Mouse (Mus musculus): ENCODE measurements around the gene Amd1. TPM values are rescaled to one million over a fixed set of nuclear protein-coding genes. Genes with fewer than 3 reads are reported as not detected.

Amd1 gene
- polyA plus RNA-seq, 1 experiment: 40.0 TPM

DNA sequence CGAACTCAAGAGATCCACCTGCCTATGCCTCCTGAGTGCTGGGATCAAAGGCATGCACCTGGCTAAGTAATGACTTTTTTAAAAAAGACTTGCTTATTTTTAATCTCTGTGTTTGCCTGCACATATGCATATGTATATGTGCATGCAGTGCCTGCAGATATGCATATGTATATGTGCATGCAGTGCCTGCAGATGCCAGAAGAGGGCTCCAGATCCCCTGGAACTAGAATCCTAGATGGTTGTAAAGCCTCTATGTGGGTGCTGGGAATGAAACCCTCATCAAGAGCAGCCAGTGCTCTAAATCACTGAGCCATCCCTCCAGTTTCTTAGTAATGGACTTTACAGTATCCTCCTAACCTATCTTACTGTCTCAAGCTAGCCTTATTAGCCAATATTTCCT lies 4.0 kb upstream of the Amd1 start:
- no peak overlapping the region for H3K4me3 ChIP-seq (ENCODE audit: insufficient read depth, low read length)
- no peak overlapping the region for H3K27ac ChIP-seq (ENCODE audit: insufficient read depth, low read depth, low read length)
- peaks cover 12% of the 10 kb centered on the region for H3K4me1 ChIP-seq (ENCODE audit: control insufficient read depth, insufficient read depth, low read length)
- TF ChIP-seq CTCF (IDR thresholded peaks at IDR 0.05; ENCODE audit: low read depth, low read length) (no peak), POLR2A (IDR thresholded peaks at IDR 0.05; ENCODE audit: borderline replicate concordance, low read depth, low read length) (no peak)

DNA sequence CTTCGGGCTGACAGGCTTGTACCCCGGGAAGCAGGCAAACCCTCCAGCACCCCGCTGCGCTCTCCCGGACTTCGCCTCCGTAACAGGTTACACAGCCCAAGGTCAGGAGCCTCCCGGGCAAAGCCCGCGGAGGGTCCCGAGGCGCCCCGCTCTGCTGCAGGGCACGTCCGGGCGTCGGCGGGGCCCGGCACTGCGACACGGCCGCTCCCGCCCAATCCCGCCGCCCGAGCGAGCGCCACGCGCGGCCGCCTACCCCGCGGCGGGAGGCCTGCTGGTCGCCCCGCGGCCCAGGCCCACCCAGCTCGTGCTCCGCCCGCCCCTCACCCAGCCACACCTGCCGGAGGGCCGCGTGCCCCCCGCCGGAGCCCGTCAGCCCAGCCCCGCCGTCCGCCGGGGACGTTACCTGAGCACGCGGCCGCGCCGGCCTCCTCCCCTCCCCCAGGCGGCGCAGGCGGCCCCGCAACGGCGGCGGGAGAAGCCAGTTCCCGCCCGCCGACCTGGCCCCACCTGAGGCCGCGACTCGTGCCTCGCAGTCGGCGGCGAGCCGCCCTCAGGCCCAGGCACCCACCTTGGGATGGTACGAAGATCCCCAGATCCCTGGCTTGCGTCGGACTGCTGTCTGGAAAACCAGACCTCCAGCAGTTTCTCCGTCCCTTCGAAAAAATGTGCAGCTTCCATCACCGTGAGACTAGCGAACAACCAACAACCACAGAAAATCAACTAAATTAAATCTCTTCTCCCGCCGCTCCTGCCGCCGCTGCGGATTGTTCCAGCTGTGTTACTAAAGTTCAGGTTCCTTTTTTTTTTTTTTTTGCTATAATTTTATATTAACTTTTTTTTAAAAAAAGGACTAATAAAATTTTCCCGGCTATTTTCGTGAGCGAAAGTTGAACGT lies 558 bp downstream of the Amd1 start:
- H3K4me1 ChIP-seq (ENCODE audit: control insufficient read depth, insufficient read depth, low read length): peaks cover 14% of the 10 kb centered on the region

DNA sequence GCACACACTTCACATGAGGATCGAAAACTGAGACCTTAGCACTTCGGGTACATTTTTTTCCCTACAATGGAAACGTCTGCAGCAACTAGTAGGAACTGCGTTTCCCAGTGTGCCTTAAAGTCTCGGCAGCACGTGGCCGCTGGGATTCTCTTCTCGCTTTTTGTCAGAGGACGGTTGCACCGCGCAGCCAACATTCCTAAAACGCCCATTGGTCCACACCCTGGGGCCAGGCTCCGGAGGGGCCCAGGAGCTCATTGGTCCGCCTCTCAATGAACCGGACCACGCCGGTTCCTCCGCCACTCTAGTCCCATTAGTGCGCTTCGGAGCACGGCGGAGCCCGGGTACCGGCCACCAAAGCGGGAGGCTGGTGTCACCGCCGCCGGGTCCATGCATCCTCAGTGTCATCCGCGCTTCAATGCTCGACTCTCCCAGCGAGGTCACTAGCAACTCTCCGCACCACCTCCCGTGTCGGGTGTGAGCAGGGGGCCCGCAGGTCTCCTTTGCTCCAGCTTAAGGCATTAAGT lies 1.3 kb downstream of the Amd1 start:
- H3K4me1 ChIP-seq (ENCODE audit: control insufficient read depth, insufficient read depth, low read length): peaks cover 14% of the 10 kb centered on the region
- H3K4me3 ChIP-seq (ENCODE audit: insufficient read depth, low read length): peak overlapping the region; percentile 67
- TF ChIP-seq POLR2A (IDR thresholded peaks at IDR 0.05; ENCODE audit: borderline replicate concordance, low read depth, low read length) (no peak), CTCF (IDR thresholded peaks at IDR 0.05; ENCODE audit: low read depth, low read length) (no peak)
- H3K27ac ChIP-seq (ENCODE audit: insufficient read depth, low read depth, low read length): peak overlapping the region; percentile 67

More for the DNA sequence above, 558 bp downstream of the Amd1 start:
- H3K27ac ChIP-seq (ENCODE audit: insufficient read depth, low read depth, low read length): peak overlapping the region; percentile 67
- H3K4me3 ChIP-seq (ENCODE audit: insufficient read depth, low read length): peak overlapping the region; percentile 67

DNA sequence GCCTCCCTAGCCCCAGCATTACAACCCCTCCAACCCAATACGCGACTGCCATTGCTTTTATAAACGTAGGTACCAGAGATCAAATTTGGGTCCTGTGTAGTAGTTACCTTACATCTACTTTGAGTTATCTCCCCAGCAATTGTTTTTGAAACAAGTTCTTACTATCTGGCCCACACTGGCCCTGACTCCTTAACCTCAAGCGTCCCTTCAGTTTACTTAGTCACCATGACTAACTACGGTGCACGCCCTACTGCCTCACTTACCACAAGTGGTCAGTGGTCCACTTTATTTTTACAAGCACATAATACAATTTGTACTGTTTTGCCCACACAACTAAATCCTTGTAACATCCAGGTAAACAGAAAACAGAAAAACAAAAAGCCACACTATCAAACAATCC lies 9.3 kb downstream of the Amd1 start:
- no peak overlapping the region for H3K27ac ChIP-seq (ENCODE audit: insufficient read depth, low read depth, low read length)
- TF ChIP-seq CTCF (IDR thresholded peaks at IDR 0.05; ENCODE audit: low read depth, low read length) (no peak), POLR2A (IDR thresholded peaks at IDR 0.05; ENCODE audit: borderline replicate concordance, low read depth, low read length) (no peak)
- peaks cover 7% of the 10 kb centered on the region for H3K4me1 ChIP-seq (ENCODE audit: control insufficient read depth, insufficient read depth, low read length)
- H3K4me3 ChIP-seq (ENCODE audit: insufficient read depth, low read length): no peak overlapping the region

DNA sequence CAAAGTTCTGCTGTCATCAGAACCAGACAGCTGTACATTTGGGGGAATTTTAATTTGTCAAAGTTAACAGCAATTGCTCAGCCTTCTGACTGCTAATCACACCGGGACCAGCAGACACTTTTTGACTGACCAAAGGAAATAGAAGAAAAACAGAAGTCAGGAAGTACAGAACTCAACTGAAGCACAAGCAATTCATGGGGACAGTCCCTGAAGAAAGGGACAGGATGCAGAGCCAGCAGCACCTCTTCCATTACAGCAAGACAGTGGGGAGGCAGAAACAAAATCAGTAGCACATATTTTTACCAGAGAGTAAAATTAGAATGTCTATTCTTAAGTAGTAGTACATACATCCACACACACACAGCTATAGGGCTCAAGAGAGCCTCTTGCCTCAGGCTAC lies 15.2 kb downstream of the Amd1 start:
- peaks cover 2% of the 10 kb centered on the region; the same call in 1 of the 2 replicates for H3K4me1 ChIP-seq (ENCODE audit: control insufficient read depth, insufficient read depth, low read length)
- TF ChIP-seq CTCF (IDR thresholded peaks at IDR 0.05; ENCODE audit: low read depth, low read length) (no peak), POLR2A (IDR thresholded peaks at IDR 0.05; ENCODE audit: borderline replicate concordance, low read depth, low read length) (no peak)
- no peak overlapping the region for H3K4me3 ChIP-seq (ENCODE audit: insufficient read depth, low read length)

DNA sequence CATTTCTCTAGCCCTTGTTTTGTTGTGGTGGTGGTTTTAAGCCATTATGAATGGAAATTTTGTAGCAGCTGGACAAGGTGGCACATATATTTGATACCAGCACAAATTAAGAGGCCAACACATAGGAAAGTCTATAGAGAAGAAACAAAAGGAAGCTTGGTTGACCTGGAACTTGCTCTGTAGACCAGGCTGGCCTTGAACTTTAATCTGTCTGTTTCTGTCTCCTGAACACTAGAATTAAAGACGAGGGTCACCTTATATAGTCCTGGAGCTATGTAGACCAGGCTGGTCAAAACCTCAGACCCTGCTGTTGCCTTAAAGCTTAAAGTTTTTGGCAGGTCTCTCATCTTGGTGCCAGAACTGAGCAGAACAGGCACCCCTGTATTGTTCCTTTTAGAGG lies 16.4 kb downstream of the Amd1 start:
- TF ChIP-seq POLR2A (IDR thresholded peaks at IDR 0.05; ENCODE audit: borderline replicate concordance, low read depth, low read length) (no peak), CTCF (IDR thresholded peaks at IDR 0.05; ENCODE audit: low read depth, low read length) (no peak)
- H3K27ac ChIP-seq (ENCODE audit: insufficient read depth, low read depth, low read length): no peak overlapping the region
- peaks cover 2% of the 10 kb centered on the region; the same call in 1 of the 2 replicates for H3K4me1 ChIP-seq (ENCODE audit: control insufficient read depth, insufficient read depth, low read length)
- H3K4me3 ChIP-seq (ENCODE audit: insufficient read depth, low read length): no peak overlapping the region

More for the DNA sequence above, 15.2 kb downstream of the Amd1 start:
- H3K27ac ChIP-seq (ENCODE audit: insufficient read depth, low read depth, low read length): no peak overlapping the region

DNA sequence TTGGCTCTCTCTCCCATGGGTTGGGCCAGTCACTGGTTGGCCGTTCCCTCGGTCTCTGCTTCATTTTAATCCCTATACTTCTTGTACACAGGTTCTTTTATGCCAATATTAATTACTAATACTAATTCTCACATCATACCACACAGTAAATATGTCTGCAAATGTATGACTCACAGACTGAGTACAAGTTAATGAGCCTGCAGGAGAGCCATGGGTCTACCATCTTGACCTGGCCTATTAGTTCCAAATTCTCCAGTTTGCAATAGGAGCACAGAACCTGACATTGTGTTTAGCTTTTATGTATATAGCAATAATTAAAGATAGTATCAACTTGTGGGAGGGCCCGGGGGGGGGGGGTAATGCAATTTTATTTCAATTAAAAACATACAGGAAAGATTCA lies 17.0 kb downstream of the Amd1 start:
- Histone ChIP-seq H3K27ac (ENCODE audit: insufficient read depth, low read depth, low read length) (no peak overlapping the region), H3K4me1 (ENCODE audit: control insufficient read depth, insufficient read depth, low read length) (peaks cover 2% of the 10 kb centered on the region; the same call in 1 of the 2 replicates)
- no peak for TF ChIP-seq CTCF (IDR thresholded peaks at IDR 0.05; ENCODE audit: low read depth, low read length)
- no peak for TF ChIP-seq POLR2A (IDR thresholded peaks at IDR 0.05; ENCODE audit: borderline replicate concordance, low read depth, low read length)

DNA sequence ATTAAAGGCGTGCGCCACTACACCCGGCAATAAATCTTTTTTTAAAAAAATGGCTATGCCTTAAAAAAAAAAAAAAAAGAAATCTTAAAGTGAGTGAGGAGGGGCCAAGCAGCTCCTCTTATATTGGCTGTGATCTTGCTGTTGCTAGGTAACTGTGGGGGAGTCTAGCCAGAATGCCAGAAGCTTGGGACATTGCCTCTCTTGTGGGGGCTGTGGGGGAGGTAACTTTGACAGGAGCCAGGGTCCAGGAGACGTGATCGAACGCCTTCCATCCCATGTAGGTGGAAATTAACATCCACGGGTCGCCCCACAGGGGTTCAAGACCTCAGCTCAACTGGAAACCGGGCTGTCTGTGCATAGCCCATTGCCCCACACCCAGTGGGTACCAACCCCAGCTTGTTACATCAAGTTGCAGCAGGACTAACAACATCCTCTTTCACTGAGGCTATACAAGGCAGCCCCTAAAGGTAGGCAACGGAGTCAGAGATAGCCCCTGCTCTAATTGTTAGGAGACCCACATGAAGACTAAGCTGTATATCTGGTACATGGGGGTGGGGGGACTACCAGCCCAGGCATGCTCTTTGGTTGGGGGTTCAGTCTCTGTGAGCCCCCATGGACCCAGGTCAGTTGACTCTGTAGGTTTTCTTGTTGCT lies 17.7 kb downstream of the Amd1 start:
- TF ChIP-seq CTCF (IDR thresholded peaks at IDR 0.05; ENCODE audit: low read depth, low read length) (no peak), POLR2A (IDR thresholded peaks at IDR 0.05; ENCODE audit: borderline replicate concordance, low read depth, low read length) (no peak)
- Histone ChIP-seq H3K27ac (ENCODE audit: insufficient read depth, low read depth, low read length) (no peak overlapping the region), H3K4me3 (ENCODE audit: insufficient read depth, low read length) (no peak overlapping the region), H3K4me1 (ENCODE audit: control insufficient read depth, insufficient read depth, low read length) (peaks cover 2% of the 10 kb centered on the region; the same call in 1 of the 2 replicates)

More for the DNA sequence above, 17.0 kb downstream of the Amd1 start:
- no peak overlapping the region for H3K4me3 ChIP-seq (ENCODE audit: insufficient read depth, low read length)

DNA sequence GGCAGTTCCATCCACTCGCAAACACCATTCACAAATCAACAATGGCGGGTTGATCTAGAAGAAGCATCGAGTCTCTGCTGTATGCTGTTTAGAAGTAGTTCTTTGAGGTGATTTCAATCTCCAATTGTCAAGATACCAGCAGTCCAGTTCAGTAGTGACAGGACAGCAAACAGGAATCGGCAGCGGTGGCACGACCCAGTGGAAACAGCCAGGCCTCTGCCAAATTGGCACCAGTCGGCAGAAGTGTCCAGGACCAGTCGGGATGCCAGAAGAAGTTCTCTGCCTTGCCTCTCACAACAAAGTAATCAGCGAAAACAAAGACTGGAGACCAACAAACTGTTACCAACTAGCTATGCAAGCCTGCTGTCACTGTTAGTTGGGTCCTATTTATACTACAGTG lies 18.4 kb downstream of the Amd1 start:
- TF ChIP-seq CTCF (IDR thresholded peaks at IDR 0.05; ENCODE audit: low read depth, low read length) (no peak), POLR2A (IDR thresholded peaks at IDR 0.05; ENCODE audit: borderline replicate concordance, low read depth, low read length) (no peak)
- H3K4me1 ChIP-seq (ENCODE audit: control insufficient read depth, insufficient read depth, low read length): peaks cover 2% of the 10 kb centered on the region; the same call in 1 of the 2 replicates

DNA sequence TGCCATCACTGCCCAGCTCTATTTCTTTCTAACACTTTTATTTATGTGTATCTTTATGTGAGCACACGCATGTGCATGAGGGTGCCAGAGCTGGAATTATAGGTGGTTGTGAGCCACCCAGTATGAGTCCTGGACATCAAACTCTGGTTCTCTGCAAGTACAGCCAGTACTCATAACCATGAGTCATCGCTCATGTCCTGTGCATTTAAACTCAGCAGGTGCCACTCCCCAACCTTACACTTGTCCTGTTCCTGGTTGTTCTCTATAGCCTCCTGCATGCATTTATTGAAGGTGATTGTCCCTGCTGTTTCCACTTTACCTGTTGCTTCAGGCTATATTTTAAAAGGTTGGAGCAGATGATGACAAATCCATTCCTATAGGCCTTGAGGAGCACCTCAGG lies 20.4 kb downstream of the Amd1 start:
- no peak overlapping the region for H3K27ac ChIP-seq (ENCODE audit: insufficient read depth, low read depth, low read length)
- H3K4me3 ChIP-seq (ENCODE audit: insufficient read depth, low read length): no peak overlapping the region
- no peak for TF ChIP-seq POLR2A (IDR thresholded peaks at IDR 0.05; ENCODE audit: borderline replicate concordance, low read depth, low read length)
- TF ChIP-seq CTCF (IDR thresholded peaks at IDR 0.05; ENCODE audit: low read depth, low read length): no peak
- H3K4me1 ChIP-seq (ENCODE audit: control insufficient read depth, insufficient read depth, low read length): peaks cover 7% of the 10 kb centered on the region

More for the DNA sequence above, 18.4 kb downstream of the Amd1 start:
- H3K27ac ChIP-seq (ENCODE audit: insufficient read depth, low read depth, low read length): no peak overlapping the region
- no peak overlapping the region for H3K4me3 ChIP-seq (ENCODE audit: insufficient read depth, low read length)
